Mouse (Mus musculus) heart, postnatal 36 days (tissue): ENCODE data around the gene Hmgn5. TPM values are rescaled to one million over a fixed set of nuclear protein-coding genes. Genes with fewer than 3 reads are reported as not detected.

Source experiments
- DNase-seq, 2 experiments: peaks; one replicate each; pipeline ENCODE4 v3.0.0; 2021 to 2022
- intact Hi-C: fragments of 180-260 bp; cut with DNase I; formaldehyde crosslinking; loops from one replicate; pipeline ENCODE4 v1.15.1; 2025
- total RNA-seq, 2 experiments: library from RNA; stranded (reverse); gene quantifications; 2 replicates each; pipeline ENCODE4 v1.2.3; 2021

The Hmgn5 gene
- 10 to 100 TPM in 1 of 2 experiments, 1 to 10 TPM in 1; 9.2 to 11.8 TPM for total RNA-seq

DNA sequence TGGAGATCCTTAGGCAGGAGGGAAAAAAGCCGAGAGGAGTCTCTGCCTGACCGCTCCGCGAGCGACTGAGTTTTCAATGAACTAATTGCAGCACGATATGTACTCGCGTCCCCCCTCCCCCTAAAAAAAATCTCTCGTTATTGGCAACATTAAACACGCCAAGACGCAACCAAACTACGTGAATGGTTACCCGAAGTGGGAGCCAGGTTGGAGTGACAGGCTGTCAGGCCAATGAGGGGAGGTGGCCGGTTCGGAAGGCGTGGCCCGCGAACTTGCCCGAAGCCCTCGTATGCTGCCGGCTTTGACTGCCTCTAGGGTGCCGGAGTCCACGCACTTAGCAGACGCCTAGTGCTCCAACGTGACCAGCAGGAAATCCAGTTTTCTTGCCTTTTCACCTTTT, at the start of gene Hmgn5:
Gene Hmgn5 (minus strand): TSS at position 122 of the 400 bp plus-strand sequence.
- DNase-seq, result peak; percentile 90 to 96
- intact Hi-C loops, result loop anchor here (2.0 to 10.0 kb wide), 5 partner anchors 64 to 1198 kb away; partner anchors contain the start of genes 2610002M06Rik, Brwd3 and Sh3bgrl

DNA sequence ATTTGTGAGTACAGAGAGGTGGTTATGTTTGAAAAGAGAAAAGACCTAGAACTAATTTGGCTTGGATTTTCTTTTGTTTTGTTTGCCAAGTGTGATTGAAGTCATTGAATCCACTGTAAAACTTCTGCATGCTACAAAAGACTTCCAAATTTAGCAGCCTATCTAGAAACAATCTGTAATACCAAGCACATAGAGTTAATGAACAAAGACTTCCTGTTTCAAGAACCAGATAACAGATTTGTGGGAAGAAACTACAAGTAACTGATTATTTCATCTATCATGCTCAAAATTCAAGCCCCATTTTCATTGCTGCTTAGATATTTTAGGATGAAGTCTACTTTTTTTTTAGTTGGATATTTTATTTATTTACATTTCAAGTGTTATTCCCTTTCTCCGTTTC, 34.6 kb upstream of the Hmgn5 start:
- intact Hi-C loops, result no loop called here
- DNase-seq, result no peak

- no peak for DNase-seq
- intact Hi-C loops, result no loop called here
Measured at GRCm38 (mm10) chrX:109026224-109026623, 13.0 kb upstream of the Hmgn5 start.

DNA sequence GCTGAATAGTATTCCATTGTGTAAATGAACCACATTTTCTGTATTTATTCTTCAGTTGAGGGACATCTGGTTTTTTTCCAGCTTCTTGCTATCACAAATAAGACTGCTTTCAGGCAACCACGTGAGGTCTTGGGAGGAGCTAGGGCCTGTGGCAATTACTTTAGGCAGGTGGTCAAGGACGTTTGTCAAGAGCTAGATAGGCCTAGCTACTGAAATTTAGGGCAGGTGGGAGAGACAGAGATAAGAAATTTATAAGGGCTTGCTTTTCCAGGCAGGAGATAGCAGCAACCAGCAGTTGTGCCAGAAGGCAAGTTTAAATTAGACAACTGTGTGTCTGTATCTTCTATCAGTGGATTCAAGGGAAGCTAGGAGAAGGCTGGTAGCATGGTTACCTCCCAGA, 7.7 kb upstream of the Hmgn5 start:
- intact Hi-C loops, result no loop called here

DNA sequence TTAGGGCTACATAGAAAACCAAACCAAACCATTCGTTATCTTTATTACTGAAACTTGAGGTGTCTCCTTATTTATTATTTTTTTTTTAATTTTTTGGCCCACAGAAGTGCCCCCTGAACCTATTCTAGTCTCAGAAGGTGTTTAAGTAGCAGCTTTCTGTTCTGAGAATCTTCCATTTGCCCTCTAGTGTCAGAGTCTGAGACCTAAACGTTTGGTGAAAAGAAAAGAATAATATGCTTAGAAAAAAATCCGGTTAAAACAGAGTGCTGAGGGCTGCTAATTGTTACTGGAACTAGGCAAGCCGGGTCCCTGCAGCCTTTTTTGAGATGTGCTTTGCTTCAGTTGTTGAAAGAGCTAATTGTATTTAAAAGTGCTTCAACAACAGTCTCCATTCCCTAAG, 962 bp upstream of the Hmgn5 start:
- DNase-seq, result no peak
- intact Hi-C loops, result loop anchor here (5.0 to 10.0 kb wide), 4 partner anchors 63 to 1199 kb away; partner anchors contain the start of genes 2610002M06Rik and Sh3bgrl

More for the DNA sequence above, 7.7 kb upstream of the Hmgn5 start:
- no peak for DNase-seq

- intact Hi-C loops, result loop anchor here (2.0 to 10.0 kb wide), 5 partner anchors 64 to 1199 kb away; partner anchors contain the start of genes 2610002M06Rik, Brwd3 and Sh3bgrl
- peak in 1 of 2 experiments; percentile 36 for DNase-seq
Measured at GRCm38 (mm10) chrX:109013686-109014085, 482 bp upstream of the Hmgn5 start.

GRCm38 (mm10) chrX:109012371-109013031, 703 bp downstream of the Hmgn5 start:
- intact Hi-C loops, result loop anchor here (2.0 to 10.0 kb wide), 5 partner anchors 65 to 1198 kb away; partner anchors contain the start of genes 2610002M06Rik, Brwd3 and Sh3bgrl
- peak; percentile 33 to 51 for DNase-seq

DNA sequence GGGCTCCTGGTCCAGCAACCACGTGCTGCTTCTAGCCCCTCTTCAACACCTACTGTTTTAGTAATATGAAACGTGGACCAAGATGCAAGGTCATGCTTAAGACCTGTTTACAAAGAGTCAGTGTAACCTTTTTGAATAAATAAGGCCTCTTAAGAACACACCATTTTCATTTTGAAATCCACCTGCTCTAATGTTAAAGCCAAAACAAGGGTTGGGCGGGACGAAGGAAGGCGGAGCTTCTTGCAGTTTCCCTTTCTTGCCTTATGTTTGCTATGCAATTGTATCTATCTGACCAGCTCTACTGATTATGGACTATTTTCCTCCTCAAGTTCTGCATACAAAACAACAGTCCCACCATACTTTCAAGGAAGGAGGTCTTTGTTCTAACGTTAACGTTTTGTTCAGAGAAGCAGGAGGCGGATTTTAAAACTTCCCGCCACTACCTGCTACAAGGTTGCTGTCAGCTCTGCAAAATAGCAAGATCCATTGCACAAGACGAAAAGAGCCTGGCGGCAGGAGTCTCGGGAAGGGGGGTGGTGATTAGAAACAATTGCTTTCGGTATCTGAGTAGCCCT, 1.5 kb downstream of the Hmgn5 start:
- peak; percentile 6 to 10 for DNase-seq
- intact Hi-C loops, result loop anchor here (2.0 to 10.0 kb wide), 5 partner anchors 66 to 1197 kb away; partner anchors contain the start of genes 2610002M06Rik, Brwd3 and Sh3bgrl

DNA sequence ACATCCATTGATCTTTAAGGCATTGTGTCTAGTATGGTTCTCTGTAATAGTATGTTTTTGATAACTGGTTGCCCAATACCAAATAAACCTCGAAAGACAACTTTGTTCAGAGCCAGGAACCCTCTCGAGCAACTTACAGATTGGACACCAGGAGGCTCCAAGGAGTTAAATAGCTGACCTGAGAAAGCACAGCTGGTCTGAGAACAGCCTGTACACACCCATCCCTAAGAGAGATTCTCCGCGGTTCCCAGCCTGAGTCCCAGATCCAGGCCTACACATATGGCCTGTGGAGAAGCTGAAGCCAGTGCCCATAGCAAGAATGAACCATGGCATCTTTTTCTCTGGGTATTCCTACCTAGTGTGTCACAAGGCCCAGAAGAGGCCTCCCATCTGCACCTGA, 11.9 kb downstream of the Hmgn5 start:
- intact Hi-C loops, result no loop called here
- no peak for DNase-seq

Other genes starting within 250 kb of the Hmgn5 start
- 1 to 10 TPM; 5.3 to 5.4 TPM for gene Brwd3, start 179.0 kb downstream of the Hmgn5 start, total RNA-seq
- gene Sh3bgrl, start 82.0 kb upstream of the Hmgn5 start, total RNA-seq, result 10 to 100 TPM; 34.1 to 41.5 TPM
- gene Gm6377, start 183.4 kb upstream of the Hmgn5 start, total RNA-seq, result under 1 TPM; 0.11 to 0.16 TPM